Mouse (Mus musculus) cortical plate, adult 2 months (tissue): ENCODE results near the gene Szrd1.

Experiments
- CTCF ChIP-seq: fragments of 200-500 bp; IDR thresholded peaks from 2 replicates; pipeline ENCODE4 v1.5.1; 2011; ENCODE audit warnings: mild to moderate bottlenecking, control low read depth, low read length; ENCODE audit not compliant: insufficient read depth; ENCODE audit errors: extremely low read depth
- POLR2A ChIP-seq: fragments of 200-500 bp; IDR thresholded peaks from 2 replicates; pipeline ENCODE4 v1.6.1; 2011; ENCODE audit warnings: mild to moderate bottlenecking, low read length, control low read depth; ENCODE audit not compliant: insufficient read depth; ENCODE audit errors: extremely low read depth

DNA sequence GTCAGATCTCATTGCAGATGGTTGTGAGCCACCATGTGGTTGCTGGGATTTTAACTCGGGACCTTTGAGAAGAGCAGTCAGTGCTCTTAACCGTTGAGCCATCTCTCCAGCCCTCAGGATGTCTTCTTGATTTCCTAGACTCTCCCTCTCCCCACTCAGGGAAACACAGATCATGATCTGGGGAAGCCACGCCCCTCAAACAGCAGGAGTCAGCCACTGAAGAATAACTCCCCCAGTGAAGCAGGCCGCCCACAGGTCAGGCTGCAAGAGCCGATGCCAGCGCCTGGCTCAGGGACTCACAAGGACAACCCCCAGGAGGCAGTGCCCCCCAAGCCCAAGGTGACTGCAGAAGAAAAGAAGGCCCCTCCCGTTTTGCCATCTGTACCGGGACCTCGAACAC lies 42.9 kb downstream of the Szrd1 start:
- TF ChIP-seq CTCF (no peak), POLR2A (no peak)
